Mouse (Mus musculus) urinary bladder, postnatal 4 days (tissue): ENCODE data around the gene Fgfr2.
A peak's percentile ranks its signal among the peaks of the same experiment; 100 is the strongest.

ENCODE experiments used
- DNase-seq, 2 experiments: peaks; one replicate each; pipeline ENCODE4 v3.0.0; 2021 to 2022; ENCODE audit warnings: low spot score in 2 of 2

Gene Fgfr2

DNA sequence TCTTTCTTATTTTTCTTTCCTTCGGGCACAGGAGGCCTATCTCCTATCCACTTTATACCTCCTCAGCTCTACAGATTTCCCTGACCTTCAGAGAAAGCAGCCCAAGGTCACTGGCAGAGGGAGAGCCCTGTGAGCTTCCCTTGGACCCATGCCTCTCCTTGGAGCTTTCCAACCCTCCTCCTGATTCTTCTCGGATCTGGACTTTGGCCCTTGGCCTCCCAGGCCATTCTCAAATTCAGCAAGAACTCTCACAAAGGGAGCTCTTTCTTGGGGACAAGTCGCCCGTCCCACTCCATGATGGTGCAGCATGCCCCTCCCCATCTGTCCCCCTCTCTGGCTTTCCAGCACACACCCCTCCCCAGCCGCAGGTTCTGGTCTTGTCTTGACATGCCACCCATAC is 2172.1 kb downstream of the Fgfr2 start:
- DNase-seq = no peak

DNA sequence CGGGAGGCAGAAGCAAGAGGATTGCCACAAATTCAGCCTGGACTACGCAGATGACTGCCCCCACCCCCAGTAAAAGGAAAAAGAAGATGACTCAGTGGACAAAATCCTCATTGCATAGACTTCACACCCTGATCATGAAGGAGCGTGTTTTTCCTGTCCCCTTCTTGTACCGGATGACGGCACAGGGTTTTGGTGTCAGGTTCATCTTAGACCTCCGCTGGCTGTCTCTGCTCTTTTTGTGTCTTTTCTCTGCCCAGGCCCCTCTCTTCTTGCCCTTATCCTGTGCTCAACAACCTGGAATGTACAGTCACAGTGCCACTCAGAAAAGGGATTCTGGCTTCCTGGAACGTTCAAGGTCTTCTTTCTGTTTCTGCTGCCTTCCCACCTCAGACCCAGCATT is 2172.7 kb downstream of the Fgfr2 start:
- DNase-seq = peak in 1 of 2 experiments; percentile 47

DNA sequence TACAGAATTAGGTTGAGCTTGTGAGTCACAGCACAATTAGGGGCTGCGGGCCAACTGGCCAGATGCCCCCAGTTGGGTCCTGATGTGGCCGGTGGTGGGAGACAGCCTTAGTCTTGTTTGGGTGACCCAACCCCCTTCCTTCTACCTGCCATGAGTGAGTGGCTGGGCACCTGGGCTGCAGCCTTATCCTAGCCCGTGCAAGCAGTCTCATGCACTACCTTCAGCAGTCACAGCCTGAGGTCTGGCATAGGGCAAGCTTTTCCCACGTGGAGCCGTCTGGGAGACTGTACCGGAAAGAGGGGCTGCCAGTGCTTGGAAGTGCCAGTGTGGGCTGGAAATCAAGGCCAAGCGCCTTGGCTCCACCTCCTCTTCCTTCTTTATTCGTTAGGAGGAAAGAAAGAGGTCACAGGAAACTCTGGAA is 2173.8 kb downstream of the Fgfr2 start:
- peak in 1 of 2 experiments; percentile 58 for DNase-seq

DNA sequence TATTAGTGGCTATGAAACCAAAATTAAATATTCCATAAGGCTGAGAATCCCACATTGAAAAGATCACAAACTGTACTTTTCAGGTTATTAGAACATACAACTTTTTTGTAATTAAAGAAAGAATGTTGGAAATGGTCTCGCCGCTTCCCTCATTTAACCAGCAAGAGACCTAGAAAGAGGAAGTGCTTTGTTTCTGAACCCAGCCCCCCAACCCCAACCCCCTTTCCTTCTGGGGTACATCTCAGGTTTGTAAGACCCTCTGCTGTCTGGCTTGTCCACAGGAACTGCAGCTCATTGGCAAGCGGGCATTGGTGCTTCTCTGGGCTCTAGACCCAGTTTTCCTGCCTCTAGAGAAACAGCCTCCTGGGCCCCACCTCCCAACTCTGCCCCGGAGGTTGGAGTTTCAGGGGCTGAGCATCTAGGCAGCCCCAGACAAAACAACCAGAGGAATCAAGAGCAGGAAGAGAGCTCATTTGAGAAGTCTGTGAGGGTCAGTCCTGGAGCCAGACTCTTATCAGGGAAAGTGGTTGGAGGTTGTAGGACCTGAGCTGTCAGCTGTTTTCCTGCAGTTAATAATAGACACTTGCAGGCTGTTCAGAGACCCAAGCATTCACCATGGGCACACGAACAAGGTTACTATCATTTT is 2174.5 kb downstream of the Fgfr2 start:
- peak in 1 of 2 experiments; percentile 55 for DNase-seq

DNA sequence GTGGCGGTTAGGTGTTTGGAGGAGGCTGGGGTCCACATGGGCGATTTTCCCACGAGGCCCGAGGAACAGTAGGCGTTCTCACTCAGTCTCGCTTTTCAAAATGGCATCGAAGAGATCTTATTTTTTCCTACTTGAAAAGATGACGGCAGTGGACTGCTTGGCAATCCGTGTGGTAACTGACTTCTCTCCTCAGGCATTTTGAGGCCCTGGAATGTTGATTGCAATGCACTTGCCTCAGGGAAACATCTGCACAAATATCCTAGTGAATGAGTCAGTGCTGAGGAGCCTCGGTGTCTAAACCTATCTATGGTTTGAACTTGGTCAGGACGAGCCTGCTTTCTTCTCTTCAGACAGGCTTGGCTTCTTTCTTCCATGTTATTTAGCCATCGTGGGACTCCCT is 2176.8 kb downstream of the Fgfr2 start:
- DNase-seq = peak in 1 of 2 experiments; percentile 51

DNA sequence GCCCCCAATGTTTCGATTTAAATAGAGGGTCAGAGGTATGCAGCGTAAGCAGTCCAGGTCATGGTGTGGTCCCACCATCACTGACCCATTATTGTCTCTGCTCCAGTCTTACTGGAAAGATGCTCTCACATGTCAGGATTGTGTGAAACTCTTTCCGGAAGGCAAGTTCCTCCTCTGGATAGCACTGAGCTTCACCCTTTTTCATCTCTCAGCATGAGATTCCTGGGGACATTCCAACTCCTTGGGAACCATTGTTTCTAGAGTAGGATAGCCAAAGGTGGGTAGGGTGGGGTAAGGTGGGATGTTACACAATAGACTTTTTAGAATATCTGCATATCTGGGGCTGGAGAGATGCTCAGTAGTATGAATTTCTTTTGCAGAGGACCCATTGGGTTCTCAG is 2177.4 kb downstream of the Fgfr2 start:
- peak in 1 of 2 experiments; percentile 39 for DNase-seq

DNA sequence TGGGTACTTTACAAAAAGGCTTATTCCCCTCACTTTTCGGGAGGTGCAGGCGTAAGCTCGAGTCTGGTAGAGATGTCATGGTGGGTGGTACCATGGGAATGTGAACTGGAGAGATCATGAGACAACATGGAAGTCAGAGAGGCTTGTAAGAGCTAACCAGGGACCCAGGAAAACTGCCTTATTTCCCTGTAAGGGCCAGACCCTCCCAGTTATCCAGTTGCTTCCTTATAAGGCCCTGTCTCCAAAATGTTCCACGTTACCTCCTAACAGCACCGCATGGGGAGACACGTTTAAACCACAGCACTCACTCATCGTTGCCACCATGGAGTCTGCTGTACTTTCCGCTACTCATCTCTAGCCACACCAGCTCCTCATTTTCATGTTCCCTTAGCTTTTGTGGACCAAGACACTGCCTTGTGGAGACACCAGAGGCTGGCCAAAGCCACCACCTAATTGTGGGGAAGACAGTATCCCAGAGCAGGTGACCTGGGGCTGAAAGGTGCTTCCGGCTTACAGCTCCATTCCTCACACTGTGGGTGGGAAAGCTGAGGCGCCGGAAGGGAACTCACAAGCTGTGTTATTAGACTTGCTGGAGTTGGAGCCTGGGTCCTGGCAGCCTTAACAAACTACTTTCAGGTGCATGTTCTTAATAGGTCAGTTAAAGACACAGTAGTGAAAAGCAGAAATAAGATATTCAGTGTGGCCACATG is 2178.2 kb downstream of the Fgfr2 start:
- DNase-seq = no peak

DNA sequence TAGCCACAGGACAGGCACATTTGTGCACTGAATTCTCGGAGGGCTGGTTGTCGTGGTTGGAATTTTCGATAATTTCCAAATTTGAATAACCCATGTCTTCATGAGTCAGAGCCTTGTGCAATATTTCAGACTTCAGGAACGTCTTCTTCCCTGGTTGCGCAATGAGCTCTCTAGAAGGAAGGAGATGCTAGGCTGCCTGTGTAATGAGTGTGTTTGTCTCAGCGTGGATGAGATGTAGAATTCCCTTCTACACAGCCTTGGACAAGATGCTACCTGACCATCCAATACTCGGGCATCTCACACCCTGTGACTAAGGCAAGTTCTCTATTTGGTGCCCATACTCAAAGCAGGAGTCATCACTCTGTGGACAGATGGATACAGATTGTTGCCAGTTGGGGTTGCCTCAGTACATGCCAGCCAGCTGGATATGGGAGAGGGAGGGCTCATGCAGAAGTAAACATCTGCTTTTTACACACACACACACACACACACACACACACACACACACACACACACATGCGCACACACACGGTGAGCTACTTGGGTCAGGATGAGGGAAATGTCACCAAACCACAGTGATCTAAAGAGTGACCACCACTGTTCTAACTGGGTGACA is 2179.8 kb downstream of the Fgfr2 start:
- DNase-seq = no peak

DNA sequence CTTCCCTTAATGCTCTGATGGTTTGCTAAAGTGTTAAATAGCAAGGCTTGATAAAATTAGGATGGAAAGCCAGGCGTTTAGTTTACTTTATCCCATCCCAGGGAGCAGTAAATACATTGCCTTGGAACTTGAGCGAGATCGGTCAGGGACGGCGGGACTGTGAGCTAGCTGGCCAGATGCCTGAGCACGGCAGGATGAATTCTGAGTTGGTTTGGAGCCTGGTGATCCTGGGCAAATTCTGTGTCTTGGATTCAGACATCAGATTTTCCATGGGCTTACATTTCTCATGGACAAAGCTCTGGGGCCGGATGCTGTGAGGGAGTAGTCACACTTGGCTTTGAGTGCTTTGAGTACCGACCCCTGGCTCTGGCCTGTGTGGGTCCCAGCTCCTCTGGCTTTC is 2182.4 kb downstream of the Fgfr2 start:
- no peak for DNase-seq

DNA sequence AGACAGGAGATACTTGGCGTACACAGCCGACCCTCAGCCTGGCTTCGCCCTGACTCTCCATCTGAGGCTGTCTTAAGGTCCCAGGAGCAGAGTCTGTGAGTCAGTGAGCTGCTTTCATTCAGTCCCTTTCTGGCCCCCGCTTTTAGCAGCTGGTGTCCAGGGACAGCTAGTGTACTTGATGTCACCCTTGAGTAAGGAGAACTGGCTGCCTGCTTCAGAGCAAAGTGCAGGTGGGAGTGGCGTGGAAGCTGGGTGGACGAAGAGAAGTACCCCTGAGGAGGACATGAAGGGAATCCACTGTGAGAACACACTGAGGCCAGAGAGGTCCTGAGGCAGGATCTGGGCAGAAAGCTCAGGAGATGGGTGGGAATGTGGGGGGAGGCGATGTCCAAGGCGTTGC is 2184.3 kb downstream of the Fgfr2 start:
- DNase-seq = no peak

DNA sequence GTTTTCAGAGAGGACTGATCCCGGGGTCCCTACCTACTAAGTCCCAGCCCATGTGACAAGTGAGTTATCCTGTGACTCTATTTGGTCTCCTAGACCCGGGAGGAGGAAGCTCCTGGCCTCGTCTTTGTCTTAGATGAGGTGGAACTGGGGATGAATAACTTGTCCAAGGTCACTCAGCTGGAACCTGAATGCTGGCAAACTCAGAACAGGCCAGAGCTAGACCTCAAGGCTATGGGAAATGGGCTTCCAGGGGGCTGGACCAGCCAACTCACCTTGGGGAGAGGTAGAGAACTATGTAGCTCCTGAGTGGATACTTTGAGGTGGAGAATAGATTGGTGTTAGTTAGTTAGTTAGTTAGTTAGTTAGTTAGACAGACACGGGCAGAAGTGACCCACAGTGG is 2185.1 kb downstream of the Fgfr2 start:
- DNase-seq = no peak

DNA sequence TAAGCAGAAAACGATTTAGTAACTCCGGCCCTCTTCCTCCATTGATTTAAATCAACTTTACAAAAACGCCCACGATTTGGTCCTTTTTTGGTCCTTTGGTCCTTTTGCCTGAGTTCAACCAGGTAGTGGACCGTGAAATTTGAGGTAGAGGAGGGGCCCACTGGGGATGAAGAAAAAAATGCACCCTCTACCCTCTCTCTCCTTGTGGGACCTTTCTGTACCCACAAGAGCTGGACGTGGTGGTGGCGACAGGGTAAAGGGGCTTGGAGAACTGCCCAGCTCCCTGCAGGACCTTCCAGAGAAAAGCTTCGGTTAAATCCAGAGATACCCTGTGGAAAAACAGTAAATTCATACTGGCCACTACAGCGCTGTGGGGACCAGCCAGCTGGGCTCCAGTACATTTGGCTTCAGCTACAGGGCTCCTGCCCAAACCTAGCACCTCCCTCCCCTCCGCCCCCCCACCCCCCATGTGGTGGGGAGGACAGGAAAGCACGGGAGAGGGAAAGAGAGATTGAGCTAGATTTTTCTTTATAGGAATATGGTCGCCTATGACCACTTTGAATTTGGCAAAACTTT is 2185.8 kb downstream of the Fgfr2 start:
- DNase-seq = no peak

DNA sequence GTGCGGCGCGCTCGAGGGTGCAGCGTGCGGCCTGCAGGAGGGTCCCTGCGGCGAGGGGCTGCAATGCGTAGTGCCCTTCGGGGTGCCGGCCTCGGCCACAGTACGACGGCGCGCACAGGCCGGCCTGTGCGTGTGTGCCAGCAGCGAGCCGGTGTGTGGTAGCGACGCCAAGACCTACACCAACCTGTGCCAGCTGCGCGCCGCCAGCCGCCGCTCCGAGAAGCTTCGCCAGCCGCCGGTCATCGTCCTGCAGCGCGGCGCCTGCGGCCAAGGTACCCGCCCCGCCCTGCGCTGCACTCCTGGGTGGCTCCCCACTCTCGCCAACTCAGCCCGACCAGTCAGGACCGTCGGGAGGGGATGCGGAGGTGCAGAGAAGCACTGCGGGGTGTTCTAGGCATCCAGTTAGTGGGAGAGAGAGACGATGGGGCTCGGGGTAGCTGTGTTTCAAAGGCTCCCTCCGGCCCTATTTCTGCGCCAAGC is 2186.6 kb downstream of the Fgfr2 start:
- no peak for DNase-seq

DNA sequence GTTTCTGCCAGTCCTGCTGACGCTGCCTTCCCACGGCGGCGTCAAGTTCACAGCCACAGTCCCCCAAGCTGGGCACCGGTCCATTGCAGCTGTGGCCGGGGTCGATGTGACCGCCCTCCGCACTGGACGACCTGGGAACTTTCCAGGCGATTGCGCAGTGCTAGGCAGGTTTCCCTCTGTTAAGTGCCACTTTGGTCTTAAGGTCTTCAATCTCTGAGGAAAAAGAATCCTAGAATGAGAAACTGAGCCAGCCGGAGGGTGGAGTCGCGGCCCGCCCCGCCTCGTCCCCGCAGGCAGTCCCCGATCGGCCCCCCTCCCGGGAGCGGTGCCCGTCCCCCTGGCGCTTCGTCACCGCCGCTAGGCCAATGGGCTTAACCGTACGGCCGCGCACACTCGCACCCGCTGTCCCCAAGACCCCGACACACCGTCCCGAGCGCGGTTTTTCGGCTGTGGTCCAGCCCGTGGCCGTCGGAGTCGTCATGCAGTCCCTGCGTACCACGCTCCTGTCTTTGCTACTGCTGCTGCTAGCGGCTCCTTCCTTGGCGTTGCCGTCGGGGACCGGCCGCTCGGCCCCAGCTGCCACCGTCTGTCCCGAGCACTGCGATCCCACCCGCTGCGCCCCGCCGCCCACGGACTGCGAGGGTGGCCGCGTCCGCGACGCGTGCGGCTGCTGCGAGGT is 2187.2 kb downstream of the Fgfr2 start, which contains the start of gene Htra1:
Gene Htra1 (plus strand): TSS at position 319 of the 679 bp plus-strand sequence.
- DNase-seq = peak; percentile 69 to 77

DNA sequence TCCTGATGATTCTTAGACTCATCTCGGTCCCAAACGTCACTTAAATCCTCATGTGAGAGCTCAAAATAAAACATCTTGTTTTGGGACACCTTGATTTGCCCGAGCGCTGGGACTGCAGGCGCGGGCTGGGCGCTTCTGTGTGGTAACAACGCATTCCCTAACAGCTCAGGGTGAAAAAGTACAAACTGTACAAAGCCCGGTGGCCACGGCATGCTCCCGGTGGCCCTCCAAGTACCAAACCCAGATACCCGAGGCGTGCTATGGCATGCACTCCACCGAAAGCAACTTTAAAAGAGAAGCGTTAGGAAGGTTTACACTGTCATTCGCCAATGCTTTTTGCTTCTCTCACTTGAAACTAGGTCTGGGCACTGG is 2187.7 kb downstream of the Fgfr2 start:
- no peak for DNase-seq

DNA sequence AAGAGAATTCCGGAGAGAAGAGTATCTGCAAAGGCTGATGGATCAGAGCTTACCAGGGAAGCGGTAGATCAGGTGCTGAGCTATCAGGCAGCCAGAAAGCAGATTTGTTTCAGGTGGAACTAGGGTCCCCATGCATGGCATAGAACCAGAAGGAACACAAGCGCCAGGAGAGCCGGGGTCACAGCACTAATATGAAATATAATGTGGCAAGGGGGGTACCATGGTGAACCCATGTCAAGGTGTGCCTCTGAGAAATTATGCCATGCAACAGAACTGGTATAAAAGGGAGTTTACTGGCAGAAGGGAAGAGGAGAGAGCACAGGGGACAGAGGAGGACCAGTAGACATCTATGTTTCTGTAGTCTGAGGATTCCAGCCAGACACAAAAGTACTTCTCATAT is 2188.5 kb downstream of the Fgfr2 start:
- no peak for DNase-seq

DNA sequence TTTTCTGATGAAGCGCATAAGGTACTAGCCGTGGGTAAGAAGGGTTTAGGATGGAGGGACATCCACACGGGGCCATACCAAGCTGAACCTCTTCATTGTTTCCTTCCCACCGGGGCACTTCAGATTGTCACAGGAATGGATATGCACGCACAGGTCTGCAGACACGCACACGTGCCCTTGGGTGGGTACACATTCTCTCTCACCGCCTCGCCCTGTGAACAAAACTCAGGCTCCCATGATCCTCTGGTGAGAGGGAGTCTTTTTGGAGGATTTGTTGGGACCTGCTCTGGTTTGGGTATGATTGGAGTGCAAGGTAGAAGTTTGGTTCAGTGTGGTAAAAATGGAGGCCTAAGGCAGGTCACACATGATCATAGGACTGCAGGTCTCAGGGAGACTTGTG is 2190.2 kb downstream of the Fgfr2 start:
- DNase-seq = no peak

DNA sequence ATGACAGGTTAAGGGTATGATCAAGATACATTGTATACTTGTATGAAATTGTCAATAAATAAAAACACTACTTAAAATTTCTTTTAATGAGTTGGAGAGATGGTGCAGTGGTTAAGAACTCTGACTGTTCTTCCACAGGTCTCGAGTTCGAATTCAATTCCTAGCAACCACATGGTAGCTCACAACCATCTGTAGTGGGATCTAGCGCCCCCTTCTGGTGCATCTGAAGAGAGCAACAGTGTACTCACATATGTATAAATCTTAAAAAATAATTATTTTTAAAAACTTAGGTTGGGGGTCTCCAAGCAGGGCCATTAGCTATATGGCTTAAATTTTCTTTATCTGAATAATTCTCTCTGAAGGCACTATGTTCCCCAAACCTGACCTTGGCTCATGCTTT is 2192.7 kb downstream of the Fgfr2 start:
- no peak for DNase-seq

DNA sequence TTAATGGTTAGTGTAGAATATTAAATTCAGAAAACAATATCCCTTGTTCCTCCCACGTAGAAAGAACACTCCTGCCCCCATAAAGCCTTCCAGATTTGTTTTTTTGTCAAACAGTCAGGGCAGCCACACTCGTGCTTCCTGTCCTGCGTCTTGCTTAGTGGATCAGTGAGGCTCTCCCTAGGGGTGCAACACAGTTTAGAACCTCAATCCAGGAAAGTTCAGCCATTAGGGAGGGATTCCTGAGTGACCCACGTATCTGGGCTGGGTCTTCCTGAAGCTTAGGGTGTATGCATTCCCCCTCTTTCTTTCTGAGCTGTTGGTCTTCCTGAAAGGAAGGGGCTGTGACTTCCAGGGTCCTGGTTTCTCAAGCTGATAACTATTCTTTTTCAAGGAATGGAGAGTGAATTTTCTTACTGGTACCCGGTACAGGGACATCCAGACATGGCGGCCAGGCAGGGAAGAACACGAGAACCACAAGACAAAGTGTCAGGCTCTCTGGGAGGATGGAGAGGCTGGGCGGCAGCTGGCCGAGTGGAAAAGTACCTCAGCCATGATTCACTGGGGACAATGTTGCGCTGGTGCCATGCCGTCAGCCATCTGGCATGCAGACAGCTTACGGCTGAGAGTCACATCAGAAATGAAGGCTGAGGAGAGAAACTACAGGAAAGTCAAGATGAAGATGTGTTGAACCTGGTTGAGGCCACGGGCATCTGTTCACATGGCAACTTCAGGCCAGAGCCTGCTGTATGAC is 2200.0 kb downstream of the Fgfr2 start:
- no peak for DNase-seq

DNA sequence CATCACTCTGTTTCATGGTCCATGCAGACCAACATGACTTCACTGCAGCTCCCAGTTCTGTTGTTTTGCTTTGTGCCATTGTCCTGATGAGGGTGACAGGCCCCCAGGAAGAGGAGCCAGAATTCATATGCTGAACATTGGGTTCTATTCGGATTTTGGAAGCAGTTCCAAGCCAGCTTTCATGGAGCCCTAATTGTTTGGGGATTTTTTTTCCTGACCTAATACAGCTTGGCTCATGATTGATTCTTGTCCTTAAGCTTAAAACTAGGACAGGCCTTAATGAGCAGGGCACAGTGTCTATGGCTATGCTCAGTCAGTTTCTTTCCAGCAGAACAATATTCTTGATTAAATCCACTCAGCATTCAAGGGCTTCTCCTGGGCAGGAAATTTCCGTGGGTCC is 2204.9 kb downstream of the Fgfr2 start:
- no peak for DNase-seq

DNA sequence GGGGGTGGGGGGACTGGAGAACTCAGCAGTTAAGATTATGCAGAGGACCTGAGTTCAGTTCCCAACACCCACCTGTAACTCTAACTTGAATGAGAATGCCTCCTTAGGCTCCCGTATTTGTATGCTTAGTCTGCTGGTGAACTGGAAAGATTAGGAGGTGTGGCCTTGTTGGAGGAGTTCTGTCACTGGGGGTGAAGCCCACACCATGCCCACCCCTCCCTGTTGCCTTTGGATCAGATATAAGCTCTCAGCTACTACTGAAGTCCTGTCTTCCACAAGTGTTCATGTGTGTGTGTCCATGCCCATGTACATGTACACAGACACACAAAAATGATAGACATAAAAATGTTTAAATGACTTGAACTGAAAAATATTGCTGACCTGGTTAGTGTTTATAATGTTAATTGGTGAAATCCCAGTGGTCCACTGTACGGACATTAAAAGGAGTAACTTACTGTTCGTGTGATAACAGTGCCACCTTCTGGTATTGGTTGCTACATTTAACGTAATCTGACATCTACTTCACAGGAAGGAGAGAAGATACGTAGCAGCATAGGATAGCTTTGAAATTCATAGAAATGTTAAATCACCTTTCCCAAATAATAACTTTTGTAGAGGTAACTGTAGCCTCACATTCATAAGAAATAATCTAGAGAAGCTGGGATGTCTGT is 2208.3 kb downstream of the Fgfr2 start:
- no peak for DNase-seq
